8 mouse cellular contexts compared by ENCODE assay signal in genomic region chr2:152821566-152821965, GRCm38 (mm10). TPM values are rescaled to one million over a fixed set of nuclear protein-coding genes. Genes with fewer than 3 reads are reported as not detected.
DNase-seq lines count a peak whose midpoint lies in the region; ATAC-seq and TF ChIP-seq lines count a peak whose summit lies in the region.
"Had no signal": no experiment of that assay in that cellular context is flagged by ENCODE, and none has a peak within 500 bp of the region (broad histone marks: within the 10 kb centered on the region; RNA-seq: fewer than 3 reads in every experiment).

No protein-coding gene starts in this region.

- no peak overlapping the region; the same call in 1 of the 2 replicates for H3K4me2 ChIP-seq in kidney, embryonic 16.5 days (replicated peaks; ENCODE audit: low read depth, low read length)
- H3K4me2 ChIP-seq in limb, embryonic 14.5 days (replicated peaks; ENCODE audit: low read depth, low read length, severe bottlenecking): 0 out of 2 replicates have a peak overlapping the region, but pooled peaks have one; percentile 26
- H3K4me2 ChIP-seq in forebrain, embryonic 11.5 days (ENCODE audit: low read depth, low read length, severe bottlenecking): no peak overlapping the region

- no peak for TF ChIP-seq CTCF in E14TG2a.4 (conservative IDR thresholded peaks at IDR 0.05; ENCODE audit: low read length)

- H3K9ac ChIP-seq in kidney, embryonic 16.5 days (replicated peaks; ENCODE audit: low read length): no peak overlapping the region
- H3K9ac ChIP-seq in limb, embryonic 14.5 days (ENCODE audit: low read depth, low read length, severe bottlenecking): no peak overlapping the region
- no peak overlapping the region for H3K9ac ChIP-seq in forebrain, embryonic 11.5 days (ENCODE audit: low read length)

- H3K27ac ChIP-seq in kidney, embryonic 16.5 days (ENCODE audit: low read length): peak overlapping the region; percentile 85
- H3K27ac ChIP-seq in embryonic facial prominence, embryonic 10.5 days (replicated peaks): peak overlapping the region; percentile 75
- H3K27ac ChIP-seq in limb, embryonic 14.5 days (replicated peaks; ENCODE audit: low read depth, low read length): peak overlapping the region; percentile 85; the same call in 1 of the 2 replicates
- H3K27ac ChIP-seq in forebrain, embryonic 11.5 days (ENCODE audit: low read depth, low read length): no peak overlapping the region

- no peak for DNase-seq in kidney, adult 8-10 months
- no peak for DNase-seq in embryonic facial prominence, embryonic 10.5 days (ENCODE audit: low spot score)
- DNase-seq in limb, embryonic 14.5 days (ENCODE audit: low spot score): no peak
- DNase-seq in forebrain, embryonic 11.5 days (ENCODE audit: low spot score): no peak
- DNase-seq: cerebellum, postnatal 25 days had no signal

- H3K4me1 ChIP-seq in kidney, embryonic 16.5 days (ENCODE audit: insufficient read depth, low read length): peaks cover 86% of the 10 kb centered on the region
- H3K4me1 ChIP-seq in E14TG2a.4 (replicated peaks; ENCODE audit: low read depth, low read length): peaks cover 97% of the 10 kb centered on the region
- peaks cover 66% of the 10 kb centered on the region for H3K4me1 ChIP-seq in embryonic facial prominence, embryonic 10.5 days
- peaks cover 57% of the 10 kb centered on the region for H3K4me1 ChIP-seq in limb, embryonic 14.5 days (ENCODE audit: control insufficient read depth, insufficient read depth, low read length)
- H3K4me1 ChIP-seq in forebrain, embryonic 11.5 days (replicated peaks; ENCODE audit: control insufficient read depth, insufficient read depth, low read length): peaks cover 17% of the 10 kb centered on the region

- no peak for ATAC-seq in kidney, embryonic 16.5 days (ENCODE audit: low FRiP score, low TSS enrichment)
- ATAC-seq in limb, embryonic 14.5 days (ENCODE audit: low FRiP score, low read depth): no peak
- ATAC-seq in forebrain, embryonic 11.5 days (replicated peaks; ENCODE audit: low FRiP score): no peak
- ATAC-seq in megakaryocyte progenitor cell, adult 5-6 weeks (replicated peaks; ENCODE audit: poor library complexity): no peak

- TF ChIP-seq POLR2A in limb, embryonic 14.5 days (IDR thresholded peaks at IDR 0.05; ENCODE audit: borderline replicate concordance, extremely low read depth, insufficient read depth, insufficient read length): no peak

- H3K9me3 ChIP-seq in kidney, embryonic 16.5 days (ENCODE audit: low read length): peaks cover 6% of the 10 kb centered on the region; the same call in 1 of the 2 replicates
- H3K9me3 ChIP-seq in E14TG2a.4 (ENCODE audit: low read length): peaks cover 6% of the 10 kb centered on the region; the same call in 1 of the 2 replicates
- H3K9me3 ChIP-seq in embryonic facial prominence, embryonic 10.5 days: no peaks in the 10 kb centered on the region; the same call in 1 of the 2 replicates
- H3K9me3 ChIP-seq in limb, embryonic 14.5 days (ENCODE audit: control insufficient read depth, low read length): no peaks in the 10 kb centered on the region
- H3K9me3 ChIP-seq in forebrain, embryonic 11.5 days (ENCODE audit: control insufficient read depth, low read length): no peaks in the 10 kb centered on the region

- H3K36me3 ChIP-seq in kidney, embryonic 16.5 days (ENCODE audit: insufficient read depth, low read length): peaks cover 14% of the 10 kb centered on the region
- peaks cover 57% of the 10 kb centered on the region for H3K36me3 ChIP-seq in E14TG2a.4 (ENCODE audit: insufficient read depth, low read length)
- peaks cover 74% of the 10 kb centered on the region for H3K36me3 ChIP-seq in embryonic facial prominence, embryonic 10.5 days (replicated peaks)
- peaks cover 16% of the 10 kb centered on the region; the same call in 1 of the 2 replicates for H3K36me3 ChIP-seq in limb, embryonic 14.5 days (ENCODE audit: control insufficient read depth, insufficient read depth, low read length)
- H3K36me3 ChIP-seq in forebrain, embryonic 11.5 days (ENCODE audit: control insufficient read depth, insufficient read depth, low read length): no peaks in the 10 kb centered on the region; the same call in 1 of the 2 replicates

- no peak overlapping the region for H3K4me3 ChIP-seq in kidney, embryonic 16.5 days (ENCODE audit: low read length)
- H3K4me3 ChIP-seq in E14TG2a.4 (replicated peaks; ENCODE audit: low read length): peak overlapping the region; percentile 65
- no peak overlapping the region for H3K4me3 ChIP-seq in embryonic facial prominence, embryonic 10.5 days
- H3K4me3 ChIP-seq in limb, embryonic 14.5 days (replicated peaks; ENCODE audit: low read length): no peak overlapping the region
- H3K4me3 ChIP-seq in forebrain, embryonic 11.5 days (ENCODE audit: low read depth, low read length): no peak overlapping the region

- H3K27me3 ChIP-seq in kidney, embryonic 16.5 days (ENCODE audit: insufficient read depth, low read length): no peaks in the 10 kb centered on the region
- no peaks in the 10 kb centered on the region for H3K27me3 ChIP-seq in E14TG2a.4 (ENCODE audit: insufficient read depth, low read length)
- H3K27me3 ChIP-seq in embryonic facial prominence, embryonic 10.5 days (replicated peaks; ENCODE audit: low read depth, poor library complexity, severe bottlenecking): no peaks in the 10 kb centered on the region
- H3K27me3 ChIP-seq in limb, embryonic 14.5 days (ENCODE audit: control insufficient read depth, insufficient read depth, low read length): no peaks in the 10 kb centered on the region
- H3K27me3 ChIP-seq in forebrain, embryonic 11.5 days (ENCODE audit: control insufficient read depth, insufficient read depth, low read length): no peaks in the 10 kb centered on the region

RNA-seq across cellular contexts. Expression of gene Bcl2l1, which starts 10.0 kb away (rescaled TPM):
- 113 and 116 TPM in 2 replicates for polyA plus RNA-seq in kidney, embryonic 16.5 days (2015; fragmentation: Nextera tagmentation; extraction: Ambion mirVana)
- 102 and 106 TPM in 2 replicates for polyA plus RNA-seq in embryonic facial prominence, embryonic 10.5 days (2016; fragmentation: Nextera tagmentation; extraction: Ambion mirVana)
- 46.8 and 54.3 TPM in 2 replicates for polyA plus RNA-seq in limb, embryonic 14.5 days (2012; rRNA removed)
- polyA plus RNA-seq in limb, embryonic 14.5 days (2014; fragmentation: Nextera tagmentation; extraction: Ambion mirVana): 91.2 and 96.3 TPM in 2 replicates
- 135 and 140 TPM in 2 replicates for polyA plus RNA-seq in forebrain, embryonic 11.5 days (2014; fragmentation: Nextera tagmentation; extraction: Ambion mirVana)
- 8.1 and 10.2 TPM in 2 replicates for total RNA-seq in megakaryocyte progenitor cell, adult 5-6 weeks (2015)
- 13.5 and 18.4 TPM in 2 replicates for total RNA-seq in megakaryocyte progenitor cell, adult 5-6 weeks (2017)

RNA-seq across cellular contexts. Expression of gene Tpx2, which starts 26.2 kb away (rescaled TPM):
- polyA plus RNA-seq in kidney, embryonic 16.5 days (2015; fragmentation: Nextera tagmentation; extraction: Ambion mirVana): 83.9 and 97.6 TPM in 2 replicates
- 144 and 151 TPM in 2 replicates for polyA plus RNA-seq in embryonic facial prominence, embryonic 10.5 days (2016; fragmentation: Nextera tagmentation; extraction: Ambion mirVana)
- 36.0 and 51.3 TPM in 2 replicates for polyA plus RNA-seq in limb, embryonic 14.5 days (2012; rRNA removed)
- polyA plus RNA-seq in limb, embryonic 14.5 days (2014; fragmentation: Nextera tagmentation; extraction: Ambion mirVana): 71.8 and 83.6 TPM in 2 replicates
- polyA plus RNA-seq in forebrain, embryonic 11.5 days (2014; fragmentation: Nextera tagmentation; extraction: Ambion mirVana): 168 and 185 TPM in 2 replicates
- total RNA-seq in megakaryocyte progenitor cell, adult 5-6 weeks (2015): 104 and 111 TPM in 2 replicates
- 112 and 114 TPM in 2 replicates for total RNA-seq in megakaryocyte progenitor cell, adult 5-6 weeks (2017)
